Mouse (Mus musculus): ENCODE measurements around the gene Tmem92.

DNA sequence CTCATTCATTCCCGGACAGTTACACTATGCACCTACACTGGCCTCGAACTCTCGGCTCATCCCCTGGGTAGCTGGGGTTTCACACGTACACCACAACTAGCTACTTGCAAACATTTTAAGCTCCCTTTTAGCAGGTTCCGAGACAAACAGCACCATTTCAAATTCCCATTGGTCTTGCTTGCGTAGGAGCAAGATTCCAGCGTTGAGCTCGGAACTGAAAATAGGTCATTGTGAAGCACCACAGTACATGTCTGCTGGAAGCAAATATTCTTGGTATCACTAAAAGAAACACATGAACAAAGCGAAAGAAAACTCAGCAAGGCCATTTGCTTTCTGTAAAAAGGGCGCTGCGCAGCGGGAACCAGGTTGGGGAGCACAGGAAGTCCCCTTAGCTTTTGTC is 51.3 kb downstream of the Tmem92 start:
- no peak for TF ChIP-seq CTCF (conservative IDR thresholded peaks at IDR 0.05; ENCODE audit: low read length)
- no peak for TF ChIP-seq NANOG (IDR thresholded peaks at IDR 0.05; ENCODE audit: borderline replicate concordance, low read length)
- TF ChIP-seq POU5F1 (IDR thresholded peaks at IDR 0.05; ENCODE audit: borderline replicate concordance, low read length), result no peak

All from E14TG2a.4 (cell line).